Mouse (Mus musculus): ENCODE measurements at regions not wholly inside any gene's neighbourhood (a gene's known extent, or its start where the extent isn't known, plus 50 kb on each side); places are given as distances from the start of the nearest gene placed in this dataset.

- WGBS = 87% methylated on average over 3 of the region's 3 CpGs
- no peak for DNase-seq (ENCODE audit: low spot score)
- no peaks in the 10 kb centered on the region for H3K27me3 ChIP-seq (replicated peaks; ENCODE audit: control insufficient read depth, insufficient read depth, low read length)
- no peaks in the 10 kb centered on the region for H3K9me3 ChIP-seq (ENCODE audit: control insufficient read depth, low read length)
- H3K9ac ChIP-seq (ENCODE audit: low read depth, low read length) = no peak overlapping the region
- no peak for ATAC-seq (ENCODE audit: low read depth)
- no peak overlapping the region for H3K4me2 ChIP-seq (ENCODE audit: low read depth, low read length)
- H3K4me3 ChIP-seq (ENCODE audit: low read depth, low read length) = no peak overlapping the region
- no peaks in the 10 kb centered on the region for H3K4me1 ChIP-seq (ENCODE audit: control insufficient read depth, insufficient read depth, low read length)
- no peaks in the 10 kb centered on the region for H3K36me3 ChIP-seq (ENCODE audit: control insufficient read depth, insufficient read depth, low read length)
- H3K27ac ChIP-seq (replicated peaks; ENCODE audit: low read depth, low read length) = no peak overlapping the region
Measured at GRCm38 (mm10) chr3:144137483-144137882, 67.5 kb downstream of the Lmo4 start.

- H3K27ac ChIP-seq (replicated peaks; ENCODE audit: low read depth, low read length) = no peak overlapping the region
- DNase-seq (ENCODE audit: low spot score) (peak; percentile 23), ATAC-seq (ENCODE audit: low read depth) (peak; percentile 76)
- H3K9ac ChIP-seq (ENCODE audit: low read depth, low read length) = no peak overlapping the region
- no peak overlapping the region for H3K4me2 ChIP-seq (ENCODE audit: low read depth, low read length)
- H3K27me3 ChIP-seq (replicated peaks; ENCODE audit: control insufficient read depth, insufficient read depth, low read length) = no peaks in the 10 kb centered on the region
- WGBS = 70% methylated on average over 2 of the region's 2 CpGs
- H3K9me3 ChIP-seq (ENCODE audit: control insufficient read depth, low read length) = no peaks in the 10 kb centered on the region
- no peak overlapping the region for H3K4me3 ChIP-seq (ENCODE audit: low read depth, low read length)
- no peaks in the 10 kb centered on the region for H3K36me3 ChIP-seq (ENCODE audit: control insufficient read depth, insufficient read depth, low read length)
- H3K4me1 ChIP-seq (ENCODE audit: control insufficient read depth, insufficient read depth, low read length) = no peaks in the 10 kb centered on the region
Measured at GRCm38 (mm10) chr3:144136432-144136831, 68.6 kb downstream of the Lmo4 start.

GRCm38 (mm10) chr3:144135646-144136045 is 69.4 kb downstream of the Lmo4 start:
- Histone ChIP-seq H3K4me1 (ENCODE audit: control insufficient read depth, insufficient read depth, low read length) (no peaks in the 10 kb centered on the region), H3K27ac (replicated peaks; ENCODE audit: low read depth, low read length) (no peak overlapping the region), H3K36me3 (ENCODE audit: control insufficient read depth, insufficient read depth, low read length) (no peaks in the 10 kb centered on the region), H3K4me3 (ENCODE audit: low read depth, low read length) (no peak overlapping the region), H3K9me3 (ENCODE audit: control insufficient read depth, low read length) (no peaks in the 10 kb centered on the region), H3K27me3 (replicated peaks; ENCODE audit: control insufficient read depth, insufficient read depth, low read length) (no peaks in the 10 kb centered on the region), H3K9ac (ENCODE audit: low read depth, low read length) (no peak overlapping the region), H3K4me2 (ENCODE audit: low read depth, low read length) (no peak overlapping the region)
- ATAC-seq (ENCODE audit: low read depth) (no peak), DNase-seq (ENCODE audit: low spot score) (no peak)
- 95% methylated on average over 6 of the region's 6 CpGs for WGBS

- Histone ChIP-seq H3K9me3 (ENCODE audit: control insufficient read depth, low read length) (no peaks in the 10 kb centered on the region), H3K4me1 (ENCODE audit: control insufficient read depth, insufficient read depth, low read length) (no peaks in the 10 kb centered on the region), H3K9ac (ENCODE audit: low read depth, low read length) (no peak overlapping the region), H3K4me2 (ENCODE audit: low read depth, low read length) (no peak overlapping the region), H3K27ac (replicated peaks; ENCODE audit: low read depth, low read length) (no peak overlapping the region), H3K27me3 (replicated peaks; ENCODE audit: control insufficient read depth, insufficient read depth, low read length) (no peaks in the 10 kb centered on the region), H3K4me3 (ENCODE audit: low read depth, low read length) (no peak overlapping the region), H3K36me3 (ENCODE audit: control insufficient read depth, insufficient read depth, low read length) (no peaks in the 10 kb centered on the region)
- DNase-seq (ENCODE audit: low spot score) = no peak
- 90% methylated on average over 4 of the region's 4 CpGs for WGBS
- no peak for ATAC-seq (ENCODE audit: low read depth)
Measured at GRCm38 (mm10) chr3:144128042-144128441, 77.0 kb downstream of the Lmo4 start.

GRCm38 (mm10) chr3:144124353-144124752 is 80.7 kb downstream of the Lmo4 start:
- no peak overlapping the region for H3K27ac ChIP-seq (replicated peaks; ENCODE audit: low read depth, low read length)
- no peaks in the 10 kb centered on the region for H3K9me3 ChIP-seq (ENCODE audit: control insufficient read depth, low read length)
- no peaks in the 10 kb centered on the region for H3K36me3 ChIP-seq (ENCODE audit: control insufficient read depth, insufficient read depth, low read length)
- no peaks in the 10 kb centered on the region for H3K27me3 ChIP-seq (replicated peaks; ENCODE audit: control insufficient read depth, insufficient read depth, low read length)
- no peak overlapping the region for H3K4me2 ChIP-seq (ENCODE audit: low read depth, low read length)
- no peak for ATAC-seq (ENCODE audit: low read depth)
- no peak for DNase-seq (ENCODE audit: low spot score)
- no peaks in the 10 kb centered on the region for H3K4me1 ChIP-seq (ENCODE audit: control insufficient read depth, insufficient read depth, low read length)
- H3K4me3 ChIP-seq (ENCODE audit: low read depth, low read length) = no peak overlapping the region
- H3K9ac ChIP-seq (ENCODE audit: low read depth, low read length) = no peak overlapping the region
- 67% methylated on average over 4 of the region's 4 CpGs for whole genome bisulfite sequencing

GRCm38 (mm10) chr3:144123361-144124072 is 81.5 kb downstream of the Lmo4 start:
- no peaks in the 10 kb centered on the region for H3K36me3 ChIP-seq (ENCODE audit: control insufficient read depth, insufficient read depth, low read length)

GRCm38 (mm10) chr3:144119076-144119475 is 85.9 kb downstream of the Lmo4 start:
- no peak for DNase-seq (ENCODE audit: low spot score)
- Histone ChIP-seq H3K9ac (ENCODE audit: low read depth, low read length) (no peak overlapping the region), H3K27me3 (replicated peaks; ENCODE audit: control insufficient read depth, insufficient read depth, low read length) (no peaks in the 10 kb centered on the region), H3K36me3 (ENCODE audit: control insufficient read depth, insufficient read depth, low read length) (no peaks in the 10 kb centered on the region), H3K9me3 (ENCODE audit: control insufficient read depth, low read length) (no peaks in the 10 kb centered on the region), H3K4me3 (ENCODE audit: low read depth, low read length) (no peak overlapping the region), H3K4me1 (ENCODE audit: control insufficient read depth, insufficient read depth, low read length) (no peaks in the 10 kb centered on the region), H3K27ac (replicated peaks; ENCODE audit: low read depth, low read length) (no peak overlapping the region), H3K4me2 (ENCODE audit: low read depth, low read length) (no peak overlapping the region)
- no peak for ATAC-seq (ENCODE audit: low read depth)
- 59% methylated on average over 3 of the region's 3 CpGs for WGBS

More at GRCm38 (mm10) chr3:144123361-144124072, 81.5 kb downstream of the Lmo4 start:
- Histone ChIP-seq H3K4me1 (ENCODE audit: control insufficient read depth, insufficient read depth, low read length) (no peaks in the 10 kb centered on the region), H3K9me3 (ENCODE audit: control insufficient read depth, low read length) (no peaks in the 10 kb centered on the region), H3K4me3 (ENCODE audit: low read depth, low read length) (no peak overlapping the region), H3K27ac (replicated peaks; ENCODE audit: low read depth, low read length) (no peak overlapping the region), H3K4me2 (ENCODE audit: low read depth, low read length) (no peak overlapping the region), H3K9ac (ENCODE audit: low read depth, low read length) (no peak overlapping the region), H3K27me3 (replicated peaks; ENCODE audit: control insufficient read depth, insufficient read depth, low read length) (no peaks in the 10 kb centered on the region)
- ATAC-seq (ENCODE audit: low read depth) (no peak), DNase-seq (ENCODE audit: low spot score) (no peak)
- WGBS = 79% methylated on average over 6 of the region's 6 CpGs

GRCm38 (mm10) chr3:144113672-144114645 is 91.1 kb downstream of the Lmo4 start:
- H3K36me3 ChIP-seq (ENCODE audit: control insufficient read depth, insufficient read depth, low read length) = no peaks in the 10 kb centered on the region

More at GRCm38 (mm10) chr3:144113672-144114645, 91.1 kb downstream of the Lmo4 start:
- Histone ChIP-seq H3K27ac (replicated peaks; ENCODE audit: low read depth, low read length) (no peak overlapping the region), H3K4me3 (ENCODE audit: low read depth, low read length) (no peak overlapping the region), H3K27me3 (replicated peaks; ENCODE audit: control insufficient read depth, insufficient read depth, low read length) (no peaks in the 10 kb centered on the region), H3K4me2 (ENCODE audit: low read depth, low read length) (no peak overlapping the region), H3K9ac (ENCODE audit: low read depth, low read length) (no peak overlapping the region), H3K4me1 (ENCODE audit: control insufficient read depth, insufficient read depth, low read length) (no peaks in the 10 kb centered on the region), H3K9me3 (ENCODE audit: control insufficient read depth, low read length) (no peaks in the 10 kb centered on the region)
- WGBS = 79% methylated on average over 11 of the region's 11 CpGs
- no peak; the same call in 1 of the 2 replicates for ATAC-seq (ENCODE audit: low read depth)
- DNase-seq (ENCODE audit: low spot score) = no peak

Measured in embryonic facial prominence, embryonic 14.5 days (tissue).